Mouse (Mus musculus): ENCODE results near the gene Spata9. TPM values are rescaled to one million over a fixed set of nuclear protein-coding genes. Genes with fewer than 3 reads are reported as not detected.

Gene Spata9
- polyA plus RNA-seq, 1 experiment from 2014 or later: 0.55 TPM

GRCm38 (mm10) chr13:76017465-76017864 lies 50.5 kb downstream of the Spata9 start:
- H3K9me3 ChIP-seq (ENCODE audit: control insufficient read depth, low read depth, low read length): no peaks in the 10 kb centered on the region
- peak overlapping the region; percentile 63 for H3K4me2 ChIP-seq (replicated peaks; ENCODE audit: low read depth, low read length)
- H3K27me3 ChIP-seq (ENCODE audit: control insufficient read depth, insufficient read depth, low read length): no peaks in the 10 kb centered on the region
- H3K27ac ChIP-seq (ENCODE audit: low read length): peak overlapping the region; percentile 86; the same call in 1 of the 2 replicates
- ATAC-seq (ENCODE audit: insufficient number of reproducible peaks, insufficient read depth, low FRiP score, low read depth): no peak
- no peak overlapping the region; the same call in 1 of the 2 replicates for H3K9ac ChIP-seq (replicated peaks; ENCODE audit: low read depth, low read length)
- no peaks in the 10 kb centered on the region for H3K4me1 ChIP-seq (ENCODE audit: control insufficient read depth, insufficient read depth, low read length)
- WGBS: 44% methylated on average over 4 of the region's 4 CpGs
- peak overlapping the region; percentile 63 for H3K4me3 ChIP-seq (ENCODE audit: low read depth, low read length)
- H3K36me3 ChIP-seq (ENCODE audit: control insufficient read depth, insufficient read depth, low read length): no peaks in the 10 kb centered on the region

- Histone ChIP-seq H3K4me3 (ENCODE audit: low read depth, low read length) (peak within 1 kb of the TSS; percentile 63), H3K36me3 (ENCODE audit: control insufficient read depth, insufficient read depth, low read length) (no peaks in the 10 kb centered on the region), H3K27ac (ENCODE audit: low read length) (peak within 1 kb of the TSS; percentile 86), H3K9ac (replicated peaks; ENCODE audit: low read depth, low read length) (peak within 1 kb of the TSS; percentile 75), H3K4me1 (ENCODE audit: control insufficient read depth, insufficient read depth, low read length) (no peaks in the 10 kb centered on the region), H3K9me3 (ENCODE audit: control insufficient read depth, low read depth, low read length) (no peaks in the 10 kb centered on the region), H3K27me3 (ENCODE audit: control insufficient read depth, insufficient read depth, low read length) (no peaks in the 10 kb centered on the region), H3K4me2 (replicated peaks; ENCODE audit: low read depth, low read length) (peak within 1 kb of the TSS; percentile 63)
- peak; percentile 100 for ATAC-seq (ENCODE audit: insufficient number of reproducible peaks, insufficient read depth, low FRiP score, low read depth)
- WGBS: under 1% methylated on average over 50 of the region's 50 CpGs
These were observed 51.3 kb downstream of the Spata9 start, which contains the start of gene Rfesd for GRCm38 (mm10) chr13:76017974-76018843. Rfesd (minus strand) TSS chr13:76018719.

GRCm38 (mm10) chr13:76018844-76019400 lies 52.0 kb downstream of the Spata9 start:
- 42% methylated on average over 5 of the region's 5 CpGs for WGBS
- H3K36me3 ChIP-seq (ENCODE audit: control insufficient read depth, insufficient read depth, low read length): no peaks in the 10 kb centered on the region

GRCm38 (mm10) chr13:76021782-76022181 lies 54.8 kb downstream of the Spata9 start:
- Histone ChIP-seq H3K27ac (ENCODE audit: low read length) (no peak overlapping the region), H3K9me3 (ENCODE audit: control insufficient read depth, low read depth, low read length) (no peaks in the 10 kb centered on the region), H3K4me2 (replicated peaks; ENCODE audit: low read depth, low read length) (no peak overlapping the region), H3K4me1 (ENCODE audit: control insufficient read depth, insufficient read depth, low read length) (no peaks in the 10 kb centered on the region), H3K4me3 (ENCODE audit: low read depth, low read length) (no peak overlapping the region), H3K36me3 (ENCODE audit: control insufficient read depth, insufficient read depth, low read length) (no peaks in the 10 kb centered on the region), H3K27me3 (ENCODE audit: control insufficient read depth, insufficient read depth, low read length) (no peaks in the 10 kb centered on the region), H3K9ac (replicated peaks; ENCODE audit: low read depth, low read length) (no peak overlapping the region)
- WGBS: 93% methylated on average over 2 of the region's 2 CpGs
- ATAC-seq (ENCODE audit: insufficient number of reproducible peaks, insufficient read depth, low FRiP score, low read depth): no peak

More at GRCm38 (mm10) chr13:76018844-76019400, 52.0 kb downstream of the Spata9 start:
- Histone ChIP-seq H3K9ac (replicated peaks; ENCODE audit: low read depth, low read length) (no peak overlapping the region), H3K4me3 (ENCODE audit: low read depth, low read length) (peak overlapping the region; percentile 63), H3K4me1 (ENCODE audit: control insufficient read depth, insufficient read depth, low read length) (no peaks in the 10 kb centered on the region), H3K27ac (ENCODE audit: low read length) (no peak overlapping the region), H3K9me3 (ENCODE audit: control insufficient read depth, low read depth, low read length) (no peaks in the 10 kb centered on the region), H3K27me3 (ENCODE audit: control insufficient read depth, insufficient read depth, low read length) (no peaks in the 10 kb centered on the region), H3K4me2 (replicated peaks; ENCODE audit: low read depth, low read length) (peak overlapping the region; percentile 63)
- ATAC-seq (ENCODE audit: insufficient number of reproducible peaks, insufficient read depth, low FRiP score, low read depth): peak; percentile 47; the same call in 1 of the 2 replicates

GRCm38 (mm10) chr13:76024588-76024987 lies 57.6 kb downstream of the Spata9 start:
- no peak for ATAC-seq (ENCODE audit: insufficient number of reproducible peaks, insufficient read depth, low FRiP score, low read depth)
- Histone ChIP-seq H3K4me1 (ENCODE audit: control insufficient read depth, insufficient read depth, low read length) (no peaks in the 10 kb centered on the region), H3K27me3 (ENCODE audit: control insufficient read depth, insufficient read depth, low read length) (no peaks in the 10 kb centered on the region), H3K9me3 (ENCODE audit: control insufficient read depth, low read depth, low read length) (no peaks in the 10 kb centered on the region), H3K4me3 (ENCODE audit: low read depth, low read length) (no peak overlapping the region), H3K36me3 (ENCODE audit: control insufficient read depth, insufficient read depth, low read length) (no peaks in the 10 kb centered on the region), H3K27ac (ENCODE audit: low read length) (no peak overlapping the region), H3K9ac (replicated peaks; ENCODE audit: low read depth, low read length) (no peak overlapping the region), H3K4me2 (replicated peaks; ENCODE audit: low read depth, low read length) (no peak overlapping the region)
- WGBS: 75% methylated on average over 3 of the region's 3 CpGs

- no peak overlapping the region for H3K27ac ChIP-seq (ENCODE audit: low read length)
These were observed 75.5 kb downstream of the Spata9 start for GRCm38 (mm10) chr13:76042455-76042854.

GRCm38 (mm10) chr13:76044971-76045370 lies 78.0 kb downstream of the Spata9 start:
- H3K4me3 ChIP-seq (ENCODE audit: low read depth, low read length): no peak overlapping the region
- no peaks in the 10 kb centered on the region for H3K27me3 ChIP-seq (ENCODE audit: control insufficient read depth, insufficient read depth, low read length)
- ATAC-seq (ENCODE audit: insufficient number of reproducible peaks, insufficient read depth, low FRiP score, low read depth): no peak
- no peak overlapping the region for H3K4me2 ChIP-seq (replicated peaks; ENCODE audit: low read depth, low read length)
- no peaks in the 10 kb centered on the region for H3K4me1 ChIP-seq (ENCODE audit: control insufficient read depth, insufficient read depth, low read length)
- no peaks in the 10 kb centered on the region for H3K36me3 ChIP-seq (ENCODE audit: control insufficient read depth, insufficient read depth, low read length)
- no peak overlapping the region for H3K9ac ChIP-seq (replicated peaks; ENCODE audit: low read depth, low read length)
- H3K27ac ChIP-seq (ENCODE audit: low read length): no peak overlapping the region
- no peaks in the 10 kb centered on the region for H3K9me3 ChIP-seq (ENCODE audit: control insufficient read depth, low read depth, low read length)

More at GRCm38 (mm10) chr13:76042455-76042854, 75.5 kb downstream of the Spata9 start:
- Histone ChIP-seq H3K4me1 (ENCODE audit: control insufficient read depth, insufficient read depth, low read length) (no peaks in the 10 kb centered on the region), H3K9ac (replicated peaks; ENCODE audit: low read depth, low read length) (no peak overlapping the region), H3K9me3 (ENCODE audit: control insufficient read depth, low read depth, low read length) (no peaks in the 10 kb centered on the region), H3K27me3 (ENCODE audit: control insufficient read depth, insufficient read depth, low read length) (no peaks in the 10 kb centered on the region), H3K4me3 (ENCODE audit: low read depth, low read length) (no peak overlapping the region), H3K4me2 (replicated peaks; ENCODE audit: low read depth, low read length) (no peak overlapping the region), H3K36me3 (ENCODE audit: control insufficient read depth, insufficient read depth, low read length) (no peaks in the 10 kb centered on the region)
- no peak for ATAC-seq (ENCODE audit: insufficient number of reproducible peaks, insufficient read depth, low FRiP score, low read depth)
- WGBS: 47% methylated on average over 1 of the region's 1 CpGs

Data from stomach, embryonic 14.5 days (tissue).